Mouse (Mus musculus) right cerebral cortex, postnatal 25 days (tissue): ENCODE data around the gene Sapcd2.
"Not testable (repeated sequence)": the region's sequence is repeated elsewhere in the genome, so short reads cannot be mapped to it uniquely, and the experiment has no call there.

Experiments
- DNase-seq: peaks from one replicate; pipeline ENCODE4 v3.0.0; 2022

The Sapcd2 gene

GRCm38 (mm10) chr2:25373431-25373830 is 1.3 kb downstream of the Sapcd2 start:
- no peak for DNase-seq

DNA sequence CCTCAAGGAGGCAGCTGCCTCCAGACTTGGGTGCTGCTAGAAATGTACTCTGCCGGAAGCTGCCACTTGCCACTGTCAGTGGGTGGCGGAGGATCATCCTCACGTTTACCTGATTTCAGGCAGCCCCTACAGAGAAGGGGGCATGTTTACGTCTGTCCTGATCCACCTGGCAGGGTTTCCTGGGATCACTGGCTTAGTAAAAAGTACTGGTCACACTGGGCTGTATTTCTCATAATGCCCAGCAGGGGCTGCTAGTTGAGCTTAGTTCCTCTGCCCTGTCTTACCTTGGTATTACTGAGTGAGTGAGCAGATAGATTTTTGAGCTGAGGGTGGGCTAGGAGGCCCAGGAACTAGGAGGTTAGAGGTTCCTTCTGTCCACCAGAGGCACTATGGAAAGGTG is 4.5 kb downstream of the Sapcd2 start:
- DNase-seq, result no peak

GRCm38 (mm10) chr2:25384492-25384891 is 12.4 kb downstream of the Sapcd2 start:
- no peak for DNase-seq

GRCm38 (mm10) chr2:25391266-25391665 is 19.1 kb downstream of the Sapcd2 start:
- DNase-seq, result no peak

DNA sequence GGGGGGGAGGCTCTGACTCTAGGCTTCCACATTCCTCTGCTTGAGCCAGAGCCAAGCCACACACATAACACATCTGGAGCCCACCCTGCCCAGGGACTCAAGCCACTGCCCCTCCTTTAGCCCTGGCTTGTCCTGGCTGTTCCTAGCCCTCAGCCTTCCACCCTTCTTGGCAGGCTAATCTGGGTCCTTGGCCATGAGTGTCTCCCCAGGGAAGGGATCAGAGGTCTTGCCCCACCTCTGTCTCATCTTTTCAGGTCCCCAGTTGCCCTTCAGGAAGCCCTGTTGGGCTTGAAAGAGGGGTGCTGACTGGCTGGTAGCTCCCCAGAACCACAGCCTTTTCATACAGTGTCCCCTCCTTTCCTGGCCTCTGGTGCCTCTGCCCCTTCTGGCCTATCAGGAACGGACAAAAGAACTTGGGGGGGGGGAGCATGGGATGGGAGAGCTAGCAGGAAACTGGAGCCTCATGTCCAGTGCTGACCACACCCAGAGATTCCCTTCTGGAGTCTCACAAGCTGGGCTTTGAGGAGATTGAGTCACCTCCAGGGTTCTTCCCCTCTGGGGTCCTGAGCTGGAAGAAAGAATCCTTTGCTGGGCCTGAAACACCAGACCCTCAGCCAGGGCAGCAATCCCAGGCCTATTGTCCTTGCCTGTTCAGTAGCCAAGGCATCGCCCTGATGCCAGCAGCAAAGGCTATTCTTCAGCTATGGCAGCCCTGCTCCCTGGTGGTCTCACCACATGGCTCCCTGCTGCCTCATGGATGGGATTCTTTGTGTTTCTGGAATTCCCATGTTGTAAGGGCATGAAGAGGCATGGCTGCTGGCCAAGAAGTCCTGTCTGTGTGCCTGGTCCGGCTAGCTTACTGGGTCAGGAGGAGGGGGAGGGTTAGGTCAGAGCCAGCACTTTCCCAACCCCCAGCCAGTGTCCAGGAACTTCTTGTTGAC is 22.4 kb downstream of the Sapcd2 start:
- DNase-seq, result peak; percentile 30

DNA sequence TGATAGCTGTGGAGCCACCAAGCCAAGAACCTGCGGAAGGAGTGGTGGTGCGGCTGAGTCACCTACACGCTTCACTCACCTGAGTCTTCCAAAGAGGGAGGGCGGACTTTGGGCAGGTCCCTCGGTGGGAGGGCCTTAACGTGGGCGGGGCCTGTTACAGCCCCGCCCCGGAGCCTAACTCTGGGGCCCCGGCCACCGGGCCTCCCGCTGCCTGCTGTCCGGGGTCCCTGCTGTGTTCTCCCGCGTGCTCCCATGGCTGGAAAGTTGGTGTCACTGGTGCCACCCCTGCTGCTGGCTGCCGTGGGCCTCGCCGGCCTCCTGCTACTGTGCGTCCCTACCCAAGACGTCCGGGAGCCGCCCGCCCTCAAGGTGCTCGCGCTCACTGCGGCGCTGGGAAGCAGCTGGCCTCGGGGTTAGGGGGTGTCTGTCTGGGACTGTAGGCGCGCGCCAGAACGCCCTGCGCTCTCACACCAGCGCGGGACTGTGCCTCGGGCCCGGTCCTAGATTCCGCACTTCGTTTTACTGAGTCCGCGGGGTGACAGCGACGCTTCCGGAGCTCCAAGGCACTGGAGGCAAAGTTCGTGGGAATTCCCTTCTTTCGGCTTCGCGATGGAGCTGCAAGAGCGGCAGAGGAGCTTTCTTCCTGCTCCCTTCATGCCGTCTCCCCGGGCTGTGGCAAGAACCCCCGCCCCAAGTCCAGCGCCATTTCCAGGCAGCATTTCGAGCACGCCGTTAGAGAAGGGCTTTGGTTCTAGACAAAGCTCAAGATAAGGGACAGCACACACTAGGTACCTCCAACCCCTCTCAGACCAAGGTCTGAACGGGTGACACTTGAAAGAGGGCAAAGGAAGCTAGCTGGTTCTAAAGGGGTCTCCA is 23.8 kb downstream of the Sapcd2 start, which contains the start of gene Entpd2:
TSS of gene Entpd2 (plus strand) at position 154 of the 876 bp plus-strand sequence.
- no peak for DNase-seq

- DNase-seq, result no peak
Measured at GRCm38 (mm10) chr2:25396597-25396983, 24.5 kb downstream of the Sapcd2 start.

DNA sequence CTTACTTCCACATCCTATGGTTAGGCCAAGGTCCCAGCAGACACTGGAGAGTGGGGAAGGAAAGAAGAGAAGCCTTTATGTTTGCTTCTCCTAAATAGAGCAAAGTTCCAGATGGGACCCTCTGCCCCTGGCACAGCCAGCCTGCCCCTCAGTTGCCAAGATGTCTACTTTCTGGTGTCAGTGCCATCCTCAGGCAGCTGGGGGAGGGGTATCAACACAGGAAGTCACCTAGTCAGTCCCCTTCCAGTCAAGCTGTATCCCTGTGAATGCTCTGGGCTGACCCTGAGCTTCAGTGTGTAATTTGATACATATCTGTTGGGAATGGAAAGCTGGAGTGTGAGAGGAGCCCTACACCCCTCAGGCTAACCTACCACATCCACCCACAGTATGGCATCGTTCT is 24.9 kb downstream of the Sapcd2 start:
- no peak for DNase-seq

DNA sequence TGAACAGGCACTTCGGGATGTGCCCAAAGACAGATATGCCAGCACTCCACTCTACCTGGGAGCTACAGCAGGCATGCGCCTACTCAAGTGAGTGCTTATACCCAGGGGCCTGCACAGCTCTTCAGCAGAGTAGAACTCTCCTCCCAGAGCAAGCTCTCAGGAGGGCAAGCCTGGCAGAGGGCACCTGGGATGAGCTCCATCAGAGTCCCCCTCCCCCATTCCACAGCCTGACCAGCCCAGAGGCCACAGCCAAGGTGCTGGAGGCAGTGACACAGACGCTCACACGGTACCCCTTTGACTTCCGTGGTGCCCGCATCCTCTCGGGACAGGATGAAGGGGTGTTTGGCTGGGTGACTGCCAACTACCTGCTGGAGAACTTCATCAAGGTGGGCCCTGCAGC is 25.9 kb downstream of the Sapcd2 start:
- DNase-seq, result no peak

- no peak for DNase-seq
Measured at GRCm38 (mm10) chr2:25399051-25399450, 26.9 kb downstream of the Sapcd2 start, which contains the start of gene Npdc1. Npdc1 (plus strand) TSS chr2:25399351.

DNA sequence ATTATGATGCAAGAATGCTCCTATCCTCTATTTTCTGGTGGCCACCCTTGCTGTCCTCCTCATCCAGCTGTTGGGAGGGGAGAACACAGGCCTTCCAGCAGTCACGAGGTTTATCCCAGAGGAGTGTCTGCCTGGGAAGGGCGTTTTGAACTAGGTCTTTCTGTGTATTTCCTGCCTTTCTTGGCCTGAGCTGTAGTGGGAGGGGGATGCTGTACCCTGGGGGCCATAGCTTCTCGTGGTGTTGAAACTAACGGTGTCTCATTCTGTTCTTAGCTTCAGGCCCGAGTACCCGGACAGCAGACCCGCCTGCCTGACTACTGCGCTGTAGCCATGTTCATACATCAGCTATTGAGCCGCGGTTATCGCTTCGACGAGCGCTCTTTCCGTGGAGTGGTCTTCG is 28.2 kb downstream of the Sapcd2 start:
- DNase-seq, result no peak

DNA sequence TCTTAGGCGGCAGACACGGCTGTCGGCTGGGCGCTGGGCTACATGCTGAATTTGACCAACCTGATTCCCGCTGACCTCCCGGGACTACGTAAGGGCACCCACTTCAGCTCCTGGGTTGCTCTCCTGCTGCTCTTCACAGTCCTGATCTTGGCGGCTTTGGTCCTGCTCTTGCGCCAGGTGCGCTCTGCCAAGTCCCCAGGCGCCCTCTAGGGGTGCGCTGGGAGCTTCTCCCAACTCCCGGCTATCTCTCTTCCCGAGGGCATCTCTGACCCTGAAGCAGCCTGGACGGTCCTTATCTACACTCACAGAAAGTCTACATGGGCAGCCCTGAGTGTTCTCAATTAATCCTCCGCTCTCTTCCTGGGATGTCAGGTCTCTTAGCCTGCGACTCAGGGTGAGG is 28.6 kb downstream of the Sapcd2 start:
- peak; percentile 58 for DNase-seq

DNA sequence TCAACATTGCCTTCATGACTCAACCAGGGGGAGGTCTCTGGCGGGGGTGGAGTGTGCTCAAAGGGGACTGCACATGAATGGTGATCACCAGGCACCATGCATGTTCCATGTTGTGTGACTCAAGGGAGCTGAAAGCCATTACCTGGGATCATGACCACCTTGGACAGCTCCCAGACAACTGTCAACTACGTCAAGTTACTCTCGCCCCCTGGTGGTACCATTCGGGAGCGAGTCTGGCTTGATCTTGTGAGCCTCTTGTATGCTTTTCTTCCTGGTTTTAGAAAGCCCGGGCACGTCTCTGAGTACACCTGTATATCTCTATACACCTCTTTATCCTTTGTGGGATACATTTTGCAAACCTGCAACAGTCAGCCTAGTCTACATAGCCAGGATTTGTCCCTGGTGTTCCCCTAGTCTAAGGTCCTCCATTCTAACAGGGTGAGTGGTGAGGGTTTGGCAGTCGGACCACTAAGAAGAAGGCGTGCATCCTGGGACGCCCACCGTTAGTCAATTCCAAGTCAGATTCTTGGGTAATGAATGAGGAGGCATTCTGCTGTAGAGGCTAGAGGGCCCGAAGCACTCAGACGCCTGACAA is 30.4 kb downstream of the Sapcd2 start:
- DNase-seq, result peak; percentile 41

DNA sequence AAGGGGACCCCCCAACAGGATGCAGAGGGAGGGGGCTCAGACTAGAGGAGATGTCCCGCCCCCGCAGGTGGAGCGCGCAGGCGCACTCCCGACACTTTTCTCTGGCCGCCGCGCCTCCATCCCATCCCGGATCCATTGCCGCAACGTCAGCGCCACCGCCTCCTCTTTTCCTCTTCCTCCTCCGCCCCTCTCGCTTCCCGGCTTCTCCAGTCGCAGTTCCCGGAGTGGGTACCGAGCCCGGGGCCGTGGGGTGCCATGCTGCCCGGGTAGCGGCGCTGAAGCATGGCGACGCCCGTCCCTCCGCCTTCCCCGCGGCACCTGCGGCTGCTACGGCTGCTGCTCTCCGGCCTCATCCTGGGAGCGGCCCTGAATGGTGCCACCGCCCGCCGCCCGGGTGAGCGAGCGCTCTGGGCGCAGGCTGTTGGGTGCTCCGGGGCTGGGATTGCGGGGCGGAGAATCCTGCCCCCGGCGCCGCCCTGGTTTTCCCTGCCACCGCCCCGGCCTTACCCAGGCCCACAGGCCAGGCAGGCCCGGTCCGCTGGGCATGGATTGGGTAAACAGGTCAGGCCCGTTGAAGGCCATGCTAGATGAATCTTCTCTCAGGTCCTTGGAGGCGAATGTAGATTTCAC is 31.0 kb downstream of the Sapcd2 start:
- peak; percentile 90 for DNase-seq

GRCm38 (mm10) chr2:25403994-25404393 is 31.9 kb downstream of the Sapcd2 start:
- no peak for DNase-seq

- DNase-seq, result no peak
Measured at GRCm38 (mm10) chr2:25408908-25409307, 36.8 kb downstream of the Sapcd2 start.

GRCm38 (mm10) chr2:25413436-25413835 is 41.3 kb downstream of the Sapcd2 start:
- not testable (repeated sequence) for DNase-seq

DNA sequence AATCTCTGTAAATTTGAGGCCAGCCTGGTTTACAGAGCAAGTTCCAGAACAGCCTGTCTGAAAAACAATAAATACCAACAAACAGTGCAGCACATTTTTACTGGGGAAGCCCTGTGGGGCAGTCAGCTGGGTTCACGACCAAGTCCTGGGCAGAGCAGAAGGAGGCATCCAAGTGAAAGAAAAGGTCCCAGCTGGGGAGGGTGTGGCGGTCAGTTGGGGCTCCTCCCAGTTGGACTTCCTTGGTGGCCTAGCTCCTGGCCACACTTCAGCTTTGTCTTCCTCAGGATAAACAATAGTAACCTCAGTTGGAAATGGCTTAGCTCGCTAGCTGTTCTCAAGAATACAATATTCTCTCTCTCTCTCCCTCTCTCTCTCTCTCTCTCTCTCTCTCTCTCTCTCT is 45.3 kb downstream of the Sapcd2 start:
- DNase-seq, result no peak

- no peak for DNase-seq
Measured at GRCm38 (mm10) chr2:25421896-25422295, 49.8 kb downstream of the Sapcd2 start.

GRCm38 (mm10) chr2:25422587-25423410 is 50.7 kb downstream of the Sapcd2 start, which contains the start of gene Fut7:
Fut7 (plus strand) TSS chr2:25423267.
- DNase-seq, result no peak

- no peak for DNase-seq
Measured at GRCm38 (mm10) chr2:25423626-25424025, 51.5 kb downstream of the Sapcd2 start.

DNA sequence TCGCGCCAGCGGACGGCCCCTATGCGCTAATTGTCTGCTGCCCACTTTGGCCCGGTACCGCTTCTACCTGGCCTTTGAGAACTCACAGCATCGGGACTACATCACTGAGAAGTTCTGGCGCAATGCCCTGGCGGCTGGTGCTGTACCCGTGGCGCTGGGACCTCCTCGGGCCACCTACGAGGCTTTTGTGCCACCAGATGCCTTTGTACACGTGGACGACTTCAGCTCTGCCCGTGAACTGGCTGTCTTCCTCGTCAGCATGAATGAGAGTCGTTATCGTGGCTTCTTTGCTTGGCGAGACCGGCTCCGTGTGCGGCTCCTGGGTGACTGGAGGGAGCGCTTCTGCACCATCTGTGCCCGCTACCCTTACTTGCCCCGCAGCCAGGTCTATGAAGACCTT is 53.4 kb downstream of the Sapcd2 start:
- DNase-seq, result no peak
